Mouse (Mus musculus) limb, embryonic 13.5 days (tissue): Measurements from ENCODE around the gene Camk1d. TPM values are rescaled to one million over a fixed set of nuclear protein-coding genes. Genes with fewer than 3 reads are reported as not detected.

Experiments
- ATAC-seq: fragments of 200-750 bp; cut with Nextera tagmentation; 2 replicates; pipeline ENCODE4 v1.8.0; 2017; ENCODE audit warnings: low read depth, moderate number of reproducible peaks, moderate TSS enrichment; ENCODE audit not compliant: low FRiP score
- H3K27ac ChIP-seq: fragments of 300-500 bp; sonication (generic); 2 replicates; pipeline ENCODE4 v1.5.1; 2015; ENCODE audit warnings: inconsistent platforms, mild to moderate bottlenecking, moderate library complexity
- H3K27me3 ChIP-seq: fragments of 300-500 bp; sonication (generic); 2 replicates; pipeline ENCODE4 v1.6.1; 2015; ENCODE audit warnings: mild to moderate bottlenecking, inconsistent platforms
- H3K36me3 ChIP-seq: fragments of 300-500 bp; sonication (generic); 2 replicates; pipeline ENCODE4 v1.6.1; 2015; ENCODE audit warnings: inconsistent platforms, mild to moderate bottlenecking, moderate library complexity
- H3K4me1 ChIP-seq: fragments of 300-500 bp; sonication (generic); 2 replicates; pipeline ENCODE4 v1.6.1; 2015; ENCODE audit warnings: inconsistent platforms
- H3K4me2 ChIP-seq: fragments of 300-500 bp; sonication (generic); replicated peaks from 2 replicates; pipeline ENCODE4 v1.6.1; 2015; ENCODE audit warnings: inconsistent platforms, mild to moderate bottlenecking, moderate library complexity
- H3K4me3 ChIP-seq: fragments of 300-500 bp; sonication (generic); 2 replicates; pipeline ENCODE4 v1.5.1; 2015; ENCODE audit warnings: moderate library complexity, mild to moderate bottlenecking, inconsistent platforms
- H3K9ac ChIP-seq: fragments of 300-500 bp; sonication (generic); 2 replicates; pipeline ENCODE4 v1.6.1; 2015; ENCODE audit warnings: mild to moderate bottlenecking, inconsistent platforms
- H3K9me3 ChIP-seq: fragments of 300-500 bp; sonication (generic); 2 replicates; pipeline ENCODE4 v1.6.1; 2016; ENCODE audit warnings: inconsistent platforms
- WGBS: fragments of 180-500 bp; shearing (Covaris S2); methylation state at CpG from one replicate; pipeline ENCODE4 v1.1.7; 2015; 5-methylcytosine and 5-hydroxymethylcytosine counted together
- polyA plus RNA-seq: library from polyadenylated mRNA; unstranded; fragments of >200 nt; fragmentation: Nextera tagmentation; extraction: Ambion mirVana; gene quantifications from 2 replicates; pipeline ENCODE4 v1.2.1, GENCODE M21; 2015

The Camk1d gene
- polyA plus RNA-seq, 1 experiment from 2014 or later: 2.9 TPM

DNA sequence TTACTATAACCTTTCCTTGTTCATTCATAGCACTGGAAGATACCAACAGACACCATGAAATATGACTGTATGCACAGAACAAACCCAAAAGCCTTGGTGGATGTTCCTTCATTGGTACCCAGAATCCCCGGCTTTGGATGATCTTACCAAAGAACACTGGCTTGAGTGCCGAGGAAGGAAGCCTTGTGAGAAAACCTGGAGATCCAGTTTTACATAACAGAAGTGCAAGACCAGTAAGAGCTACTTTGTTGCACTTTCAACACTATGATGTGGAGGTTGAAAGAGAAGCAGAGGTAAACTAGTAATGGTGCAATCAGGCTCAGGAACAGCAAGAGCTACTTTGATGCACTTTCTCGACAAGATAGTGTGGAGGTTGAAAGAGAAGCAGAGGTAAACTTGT is 234.4 kb downstream of the Camk1d start:
- WGBS: 72% methylated on average over 3 of the region's 3 CpGs
- no peak for ATAC-seq
- Histone ChIP-seq H3K4me3 (no peak overlapping the region), H3K4me1 (no peaks in the 10 kb centered on the region), H3K27ac (no peak overlapping the region), H3K36me3 (no peaks in the 10 kb centered on the region), H3K4me2 (no peak overlapping the region), H3K27me3 (no peaks in the 10 kb centered on the region), H3K9me3 (no peaks in the 10 kb centered on the region), H3K9ac (no peak overlapping the region)

GRCm38 (mm10) chr2:5478709-5479108 is 235.6 kb downstream of the Camk1d start:
- Histone ChIP-seq H3K9me3 (no peaks in the 10 kb centered on the region), H3K4me1 (no peaks in the 10 kb centered on the region), H3K4me2 (no peak overlapping the region), H3K9ac (no peak overlapping the region), H3K27me3 (no peaks in the 10 kb centered on the region), H3K27ac (no peak overlapping the region), H3K4me3 (no peak overlapping the region), H3K36me3 (no peaks in the 10 kb centered on the region)
- WGBS: 82% methylated on average over 5 of the region's 5 CpGs
- no peak for ATAC-seq

- WGBS: 98% methylated on average over 4 of the region's 4 CpGs
- no peaks in the 10 kb centered on the region for H3K36me3 ChIP-seq
Measured at GRCm38 (mm10) chr2:5478256-5478655, 236.1 kb downstream of the Camk1d start.

GRCm38 (mm10) chr2:5477525-5477924 is 236.8 kb downstream of the Camk1d start:
- no peak overlapping the region for H3K4me2 ChIP-seq
- no peaks in the 10 kb centered on the region for H3K27me3 ChIP-seq
- H3K9ac ChIP-seq: no peak overlapping the region
- 71% methylated on average over 1 of the region's 1 CpGs for WGBS
- no peak overlapping the region for H3K27ac ChIP-seq
- H3K4me1 ChIP-seq: no peaks in the 10 kb centered on the region
- no peak for ATAC-seq
- no peaks in the 10 kb centered on the region for H3K9me3 ChIP-seq
- no peaks in the 10 kb centered on the region for H3K36me3 ChIP-seq
- no peak overlapping the region for H3K4me3 ChIP-seq

More at GRCm38 (mm10) chr2:5478256-5478655, 236.1 kb downstream of the Camk1d start:
- H3K4me3 ChIP-seq: no peak overlapping the region
- ATAC-seq: no peak
- no peak overlapping the region for H3K27ac ChIP-seq
- H3K9me3 ChIP-seq: no peaks in the 10 kb centered on the region
- no peaks in the 10 kb centered on the region for H3K27me3 ChIP-seq
- no peaks in the 10 kb centered on the region for H3K4me1 ChIP-seq
- no peak overlapping the region for H3K4me2 ChIP-seq
- no peak overlapping the region for H3K9ac ChIP-seq

- no peak for ATAC-seq
- WGBS: 78% methylated on average over 4 of the region's 4 CpGs
- Histone ChIP-seq H3K9me3 (no peaks in the 10 kb centered on the region), H3K27me3 (no peaks in the 10 kb centered on the region), H3K4me3 (no peak overlapping the region), H3K27ac (no peak overlapping the region), H3K4me2 (no peak overlapping the region), H3K4me1 (no peaks in the 10 kb centered on the region), H3K36me3 (no peaks in the 10 kb centered on the region), H3K9ac (no peak overlapping the region)
Measured at GRCm38 (mm10) chr2:5469366-5469941, 244.9 kb downstream of the Camk1d start.

DNA sequence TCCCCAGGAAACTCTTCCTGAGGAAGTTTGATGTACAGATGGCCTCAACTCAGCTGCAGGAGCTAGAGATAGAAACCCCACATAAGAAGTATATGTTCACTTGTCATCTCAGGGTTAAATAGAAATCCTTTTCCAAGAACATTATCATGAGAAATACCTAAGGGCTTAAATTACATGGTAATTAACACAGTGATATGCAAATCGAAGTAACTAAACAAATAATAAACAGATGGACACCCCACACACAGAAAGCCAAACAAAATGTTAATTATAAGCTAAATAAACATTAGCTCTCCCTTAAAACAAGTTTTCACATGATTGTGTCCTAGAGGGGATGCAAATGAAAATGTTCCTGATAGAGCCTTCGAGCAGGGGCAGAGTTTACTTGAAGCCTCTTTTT is 246.8 kb downstream of the Camk1d start:
- WGBS: 72% methylated on average over 2 of the region's 2 CpGs
- no peaks in the 10 kb centered on the region for H3K4me1 ChIP-seq
- no peak for ATAC-seq

DNA sequence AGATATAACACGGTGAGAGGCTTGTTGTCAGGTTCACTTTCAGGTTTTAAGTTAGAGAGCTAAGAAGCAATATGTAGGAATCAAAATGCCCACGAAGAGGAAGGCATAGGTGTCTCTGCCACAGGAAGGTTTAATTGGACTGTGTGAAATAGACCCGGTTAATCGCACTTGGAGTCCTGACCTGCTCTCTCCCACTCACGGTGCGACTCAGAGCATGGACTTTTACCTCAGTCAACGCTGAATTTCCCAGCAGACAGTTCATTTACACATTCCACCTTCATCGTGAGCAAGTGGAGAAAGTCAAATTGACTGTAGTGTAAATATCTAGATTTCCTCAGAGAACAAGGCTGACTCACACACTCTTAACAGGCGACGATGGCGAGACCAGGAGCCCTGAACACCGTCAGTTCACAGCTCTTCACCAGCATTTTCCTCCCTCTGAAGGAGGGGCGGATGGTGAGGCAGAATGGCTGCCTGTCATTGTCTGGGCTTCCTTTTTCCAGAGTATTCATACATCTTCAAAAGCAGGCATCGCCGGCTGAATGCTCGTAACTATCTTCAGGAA is 255.6 kb downstream of the Camk1d start:
- H3K9me3 ChIP-seq: no peaks in the 10 kb centered on the region
- H3K27ac ChIP-seq: no peak overlapping the region
- no peaks in the 10 kb centered on the region for H3K27me3 ChIP-seq
- no peak overlapping the region for H3K4me3 ChIP-seq
- ATAC-seq: no peak
- no peak overlapping the region for H3K9ac ChIP-seq
- WGBS: 76% methylated on average over 16 of the region's 16 CpGs
- no peaks in the 10 kb centered on the region for H3K4me1 ChIP-seq
- no peak overlapping the region for H3K4me2 ChIP-seq
- no peaks in the 10 kb centered on the region for H3K36me3 ChIP-seq

More for the DNA sequence above, 246.8 kb downstream of the Camk1d start:
- no peaks in the 10 kb centered on the region for H3K36me3 ChIP-seq
- no peaks in the 10 kb centered on the region for H3K27me3 ChIP-seq
- H3K9ac ChIP-seq: no peak overlapping the region
- no peak overlapping the region for H3K4me3 ChIP-seq
- H3K27ac ChIP-seq: no peak overlapping the region
- no peak overlapping the region for H3K4me2 ChIP-seq
- H3K9me3 ChIP-seq: no peaks in the 10 kb centered on the region

DNA sequence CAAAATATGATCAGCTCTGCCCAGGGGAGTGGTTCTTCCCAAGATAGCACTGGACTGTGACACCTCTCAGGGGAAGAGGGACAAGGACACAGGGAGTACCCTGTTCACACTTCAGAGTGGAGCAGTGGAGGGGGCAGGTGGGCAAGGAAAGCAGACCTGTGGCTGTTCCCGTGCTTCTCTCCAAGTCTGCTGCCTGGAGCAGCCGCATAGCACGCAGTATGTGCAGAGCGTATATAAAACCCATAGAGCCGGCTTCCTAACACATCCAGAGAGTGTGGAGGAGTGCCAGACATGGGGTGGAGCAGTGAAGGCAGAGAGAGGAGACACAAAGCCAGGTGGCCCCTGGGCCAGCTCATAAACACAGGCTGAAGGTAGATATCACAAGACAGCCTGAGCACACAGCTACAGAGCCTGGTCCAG is 256.2 kb downstream of the Camk1d start:
- ATAC-seq: no peak
- H3K9ac ChIP-seq: no peak overlapping the region
- no peak overlapping the region for H3K4me2 ChIP-seq
- H3K4me3 ChIP-seq: no peak overlapping the region
- H3K27me3 ChIP-seq: no peaks in the 10 kb centered on the region
- no peaks in the 10 kb centered on the region for H3K36me3 ChIP-seq
- no peaks in the 10 kb centered on the region for H3K9me3 ChIP-seq
- H3K4me1 ChIP-seq: no peaks in the 10 kb centered on the region
- no peak overlapping the region for H3K27ac ChIP-seq
- WGBS: 58% methylated on average over 5 of the region's 5 CpGs

DNA sequence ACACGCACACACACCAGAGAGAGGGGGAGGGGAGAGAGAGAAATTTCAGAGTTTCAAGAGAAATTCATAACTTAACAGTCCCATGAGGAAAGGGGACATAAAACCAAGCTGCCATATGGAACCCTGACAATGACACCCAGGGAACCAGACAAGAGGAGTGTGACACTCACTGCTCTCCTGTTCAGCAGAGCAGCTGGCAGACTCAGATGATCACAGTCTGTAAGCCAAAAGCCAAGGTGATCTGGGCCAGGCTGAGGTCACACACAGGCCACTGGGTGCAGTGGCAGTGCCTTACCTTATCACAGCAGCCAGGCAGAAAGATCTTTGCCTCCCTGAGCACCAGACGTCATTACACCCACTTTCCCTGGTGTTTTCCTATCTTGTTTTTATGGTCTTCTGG is 258.2 kb downstream of the Camk1d start:
- no peak for ATAC-seq
- Histone ChIP-seq H3K9me3 (no peaks in the 10 kb centered on the region), H3K36me3 (no peaks in the 10 kb centered on the region), H3K4me1 (0 out of 2 replicates have a peak, but pooled peaks cover 3% of the 10 kb centered on the region), H3K4me2 (no peak overlapping the region), H3K9ac (no peak overlapping the region), H3K27ac (no peak overlapping the region), H3K4me3 (no peak overlapping the region), H3K27me3 (no peaks in the 10 kb centered on the region)
- WGBS: 67% methylated on average over 2 of the region's 2 CpGs

- no peaks in the 10 kb centered on the region for H3K9me3 ChIP-seq
- 71% methylated on average over 9 of the region's 9 CpGs for WGBS
- no peak for ATAC-seq
Measured at GRCm38 (mm10) chr2:5454830-5455229, 259.5 kb downstream of the Camk1d start.

GRCm38 (mm10) chr2:5451654-5452053 is 262.7 kb downstream of the Camk1d start:
- 0 out of 2 replicates have a peak, but pooled peaks cover 3% of the 10 kb centered on the region for H3K4me1 ChIP-seq
- ATAC-seq: no peak
- WGBS: 90% methylated on average over 2 of the region's 2 CpGs
- no peak overlapping the region for H3K4me3 ChIP-seq
- H3K27ac ChIP-seq: no peak overlapping the region
- H3K9ac ChIP-seq: no peak overlapping the region
- H3K36me3 ChIP-seq: no peaks in the 10 kb centered on the region
- no peak overlapping the region for H3K4me2 ChIP-seq
- H3K27me3 ChIP-seq: no peaks in the 10 kb centered on the region
- H3K9me3 ChIP-seq: no peaks in the 10 kb centered on the region

More at GRCm38 (mm10) chr2:5454830-5455229, 259.5 kb downstream of the Camk1d start:
- Histone ChIP-seq H3K4me2 (no peak overlapping the region), H3K36me3 (no peaks in the 10 kb centered on the region), H3K27ac (no peak overlapping the region), H3K4me3 (no peak overlapping the region), H3K4me1 (0 out of 2 replicates have a peak, but pooled peaks cover 3% of the 10 kb centered on the region), H3K9ac (no peak overlapping the region), H3K27me3 (no peaks in the 10 kb centered on the region)

DNA sequence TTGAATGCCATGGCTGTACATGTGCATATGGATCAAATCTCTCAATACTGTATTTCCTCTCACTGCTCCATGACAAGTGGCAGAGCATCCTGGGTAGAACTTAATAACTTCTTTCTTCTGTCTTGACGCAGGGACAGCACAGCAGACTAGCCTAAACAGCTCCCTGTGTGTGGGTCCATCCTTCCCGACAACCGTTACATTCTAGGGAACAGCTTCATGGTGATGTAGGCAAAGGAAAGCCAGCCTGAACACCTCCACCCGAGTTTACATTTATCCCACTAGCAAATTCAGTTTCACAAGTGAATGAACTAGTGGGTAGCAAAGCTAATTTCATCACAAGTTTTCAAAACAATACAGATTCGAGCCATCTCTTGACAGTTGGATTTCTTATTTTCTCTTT is 269.0 kb downstream of the Camk1d start:
- ATAC-seq: no peak
- H3K9me3 ChIP-seq: no peaks in the 10 kb centered on the region
- H3K9ac ChIP-seq: no peak overlapping the region
- 82% methylated on average over 5 of the region's 5 CpGs for WGBS
- no peaks in the 10 kb centered on the region for H3K27me3 ChIP-seq
- no peak overlapping the region for H3K4me3 ChIP-seq
- no peaks in the 10 kb centered on the region for H3K4me1 ChIP-seq
- no peak overlapping the region for H3K27ac ChIP-seq
- H3K36me3 ChIP-seq: no peaks in the 10 kb centered on the region
- no peak overlapping the region for H3K4me2 ChIP-seq

- no peaks in the 10 kb centered on the region for H3K9me3 ChIP-seq
- 50% methylated on average over 2 of the region's 2 CpGs for WGBS
- no peaks in the 10 kb centered on the region for H3K36me3 ChIP-seq
- no peak overlapping the region for H3K4me3 ChIP-seq
- H3K9ac ChIP-seq: no peak overlapping the region
- no peak overlapping the region for H3K4me2 ChIP-seq
- no peak overlapping the region for H3K27ac ChIP-seq
- H3K4me1 ChIP-seq: no peaks in the 10 kb centered on the region
- no peaks in the 10 kb centered on the region for H3K27me3 ChIP-seq
- ATAC-seq: no peak
Measured at GRCm38 (mm10) chr2:5437690-5438089, 276.6 kb downstream of the Camk1d start.
